Mouse (Mus musculus) olfactory bulb, adult 2 months (tissue): ENCODE data around the gene Ramp1. TPM values are rescaled to one million over a fixed set of nuclear protein-coding genes. Genes with fewer than 3 reads are reported as not detected.

ENCODE experiments used
- H3K27ac ChIP-seq: fragments of 200-500 bp; 2 replicates; pipeline ENCODE4 v1.5.1; 2012; ENCODE audit warnings: low read depth, low read length; ENCODE audit not compliant: insufficient read depth
- H3K4me1 ChIP-seq: fragments of 200-500 bp; 2 replicates; pipeline ENCODE4 v1.6.1; 2012; ENCODE audit warnings: low read length; ENCODE audit not compliant: control insufficient read depth, insufficient read depth
- H3K4me3 ChIP-seq: fragments of 200-500 bp; 2 replicates; pipeline ENCODE4 v1.5.1; 2012; ENCODE audit warnings: mild to moderate bottlenecking, low read depth, low read length, moderate library complexity; ENCODE audit not compliant: insufficient read depth
- CTCF ChIP-seq: fragments of 200-500 bp; IDR thresholded peaks from 2 replicates; pipeline ENCODE4 v1.5.1; 2012; ENCODE audit warnings: low read depth, mild to moderate bottlenecking, low read length, moderate library complexity; ENCODE audit not compliant: insufficient read depth
- POLR2A ChIP-seq: fragments of 200-500 bp; IDR thresholded peaks from 2 replicates; pipeline ENCODE4 v1.6.1; 2012; ENCODE audit warnings: mild to moderate bottlenecking, low read depth, low read length, moderate library complexity; ENCODE audit not compliant: insufficient read depth
- WGBS: fragments of 180-500 bp; shearing (Covaris S2); methylation state at CpG from one replicate; pipeline ENCODE4 v1.1.7; 2018; 5-methylcytosine and 5-hydroxymethylcytosine counted together
- polyA plus RNA-seq: library from polyadenylated mRNA; stranded (reverse); fragments of >200 nt; gene quantifications from 2 replicates; pipeline ENCODE4 v1.2.4, GENCODE M21; 2012; ENCODE audit warnings: low replicate concordance; ENCODE audit not compliant: missing spikeins, insufficient read depth, insufficient read length

The Ramp1 gene
- polyA plus RNA-seq, 1 experiment: not detected

DNA sequence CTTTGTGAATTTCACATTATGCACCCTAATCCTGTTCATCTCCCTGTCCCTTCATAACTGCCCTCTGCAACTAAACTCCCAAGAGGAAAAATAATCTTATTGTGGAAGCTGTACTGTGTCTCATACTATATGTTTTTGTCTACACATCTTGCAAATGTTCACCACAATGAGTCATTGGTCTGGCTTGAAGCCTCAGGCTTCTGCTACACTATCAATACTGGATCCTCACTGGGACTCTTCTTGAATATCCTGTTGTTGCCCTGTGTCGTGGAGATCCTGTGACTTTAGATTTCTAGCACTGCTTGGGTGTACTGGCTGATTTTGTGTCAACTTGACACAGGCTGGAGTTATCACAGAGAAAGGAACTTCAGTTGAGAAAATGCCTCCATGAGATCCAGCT lies 60.2 kb downstream of the Ramp1 start:
- Histone ChIP-seq H3K4me3 (no peak overlapping the region), H3K4me1 (no peaks in the 10 kb centered on the region), H3K27ac (no peak overlapping the region)
- no peak for TF ChIP-seq POLR2A
- no peak for TF ChIP-seq CTCF
- 66% methylated on average over 1 of the region's 1 CpGs for WGBS

DNA sequence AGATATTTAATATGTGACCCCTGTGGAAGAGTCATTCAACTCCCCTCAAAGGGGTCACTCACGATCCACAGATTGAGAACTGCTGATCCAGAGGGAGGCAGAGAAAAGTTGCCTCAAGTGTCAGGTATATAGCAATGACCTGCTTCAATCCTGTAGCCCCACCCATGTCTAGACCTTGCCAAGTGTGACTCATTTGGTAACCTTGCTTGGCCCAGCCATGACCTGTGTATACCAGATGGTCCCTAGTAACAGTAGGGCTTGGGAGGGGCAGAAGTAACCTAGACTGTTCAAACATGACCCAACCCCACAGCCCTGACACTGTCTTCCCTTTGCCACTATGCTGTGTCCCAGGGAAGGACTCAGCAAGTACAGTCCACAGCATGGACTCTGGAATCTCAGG lies 61.1 kb downstream of the Ramp1 start:
- TF ChIP-seq CTCF (no peak), POLR2A (no peak)
- Histone ChIP-seq H3K4me1 (no peaks in the 10 kb centered on the region), H3K27ac (no peak overlapping the region), H3K4me3 (no peak overlapping the region)
- WGBS: 93% methylated on average over 1 of the region's 1 CpGs

DNA sequence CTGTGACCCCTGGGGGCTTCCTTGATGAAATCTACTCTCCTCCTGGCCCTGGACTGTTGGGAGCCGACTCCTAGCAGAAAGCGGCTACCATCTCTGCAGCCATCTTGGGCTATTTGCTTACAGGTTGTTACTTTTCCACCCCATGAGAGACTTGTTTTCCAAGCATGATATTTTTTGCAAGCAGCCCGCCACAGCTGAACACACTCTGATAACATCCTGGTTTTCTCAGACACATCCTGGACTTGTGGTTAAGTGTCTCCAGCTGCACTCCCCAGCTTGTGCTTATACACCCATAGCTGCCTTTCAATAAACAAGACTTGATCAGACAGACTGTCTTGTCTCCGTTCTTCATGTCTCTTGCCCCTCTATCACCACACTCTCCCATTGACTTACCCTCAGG lies 61.6 kb downstream of the Ramp1 start:
- Histone ChIP-seq H3K4me1 (no peaks in the 10 kb centered on the region), H3K4me3 (no peak overlapping the region), H3K27ac (no peak overlapping the region)
- WGBS: 82% methylated on average over 4 of the region's 4 CpGs
- no peak for TF ChIP-seq POLR2A
- TF ChIP-seq CTCF: no peak

DNA sequence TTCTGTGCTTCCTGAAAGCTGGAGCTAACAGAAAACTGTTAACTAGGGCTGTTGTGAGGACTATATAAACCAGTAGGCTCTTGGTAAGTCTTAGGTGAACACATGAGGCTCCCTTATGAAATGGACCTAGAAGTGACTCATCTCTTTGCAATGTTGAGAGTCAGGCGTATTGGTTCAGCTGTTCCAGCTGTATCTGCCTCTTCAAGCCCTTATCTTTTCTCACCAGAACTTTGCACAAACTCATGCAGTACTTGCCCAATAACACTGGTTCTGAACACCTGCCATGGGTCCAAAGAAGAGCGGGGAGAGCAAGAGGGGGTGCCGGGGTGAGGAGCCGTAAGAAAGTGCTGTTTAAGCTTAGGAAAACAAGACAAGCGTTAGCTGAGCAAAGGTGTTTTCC lies 68.6 kb downstream of the Ramp1 start:
- H3K4me3 ChIP-seq: no peak overlapping the region
- peaks cover 6% of the 10 kb centered on the region for H3K4me1 ChIP-seq
- H3K27ac ChIP-seq: no peak overlapping the region
- 89% methylated on average over 5 of the region's 5 CpGs for WGBS
- TF ChIP-seq POLR2A: no peak
- no peak for TF ChIP-seq CTCF

DNA sequence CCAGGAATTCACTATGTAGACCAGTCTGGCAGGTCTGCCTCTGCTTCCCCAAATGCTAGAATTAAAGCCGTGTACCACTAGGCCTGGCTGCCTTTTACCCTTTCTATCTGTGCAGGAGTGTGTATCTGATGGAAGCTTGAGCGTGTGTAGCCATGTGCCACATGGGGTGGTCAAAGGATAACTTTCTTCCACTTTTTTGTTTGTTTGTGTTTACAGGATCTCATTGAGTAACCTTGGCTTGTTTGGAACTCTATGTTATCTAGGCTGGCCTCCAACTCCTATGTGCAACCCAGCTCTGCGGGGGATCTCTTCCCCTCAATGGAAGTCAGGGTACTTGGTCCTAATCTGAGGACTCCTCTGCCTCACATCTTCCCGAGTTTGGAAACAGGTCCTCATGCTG lies 69.3 kb downstream of the Ramp1 start:
- no peak overlapping the region for H3K4me3 ChIP-seq
- TF ChIP-seq CTCF: no peak
- TF ChIP-seq POLR2A: no peak
- WGBS: 43% methylated on average over 4 of the region's 4 CpGs
- H3K27ac ChIP-seq: no peak overlapping the region
- peaks cover 6% of the 10 kb centered on the region for H3K4me1 ChIP-seq

DNA sequence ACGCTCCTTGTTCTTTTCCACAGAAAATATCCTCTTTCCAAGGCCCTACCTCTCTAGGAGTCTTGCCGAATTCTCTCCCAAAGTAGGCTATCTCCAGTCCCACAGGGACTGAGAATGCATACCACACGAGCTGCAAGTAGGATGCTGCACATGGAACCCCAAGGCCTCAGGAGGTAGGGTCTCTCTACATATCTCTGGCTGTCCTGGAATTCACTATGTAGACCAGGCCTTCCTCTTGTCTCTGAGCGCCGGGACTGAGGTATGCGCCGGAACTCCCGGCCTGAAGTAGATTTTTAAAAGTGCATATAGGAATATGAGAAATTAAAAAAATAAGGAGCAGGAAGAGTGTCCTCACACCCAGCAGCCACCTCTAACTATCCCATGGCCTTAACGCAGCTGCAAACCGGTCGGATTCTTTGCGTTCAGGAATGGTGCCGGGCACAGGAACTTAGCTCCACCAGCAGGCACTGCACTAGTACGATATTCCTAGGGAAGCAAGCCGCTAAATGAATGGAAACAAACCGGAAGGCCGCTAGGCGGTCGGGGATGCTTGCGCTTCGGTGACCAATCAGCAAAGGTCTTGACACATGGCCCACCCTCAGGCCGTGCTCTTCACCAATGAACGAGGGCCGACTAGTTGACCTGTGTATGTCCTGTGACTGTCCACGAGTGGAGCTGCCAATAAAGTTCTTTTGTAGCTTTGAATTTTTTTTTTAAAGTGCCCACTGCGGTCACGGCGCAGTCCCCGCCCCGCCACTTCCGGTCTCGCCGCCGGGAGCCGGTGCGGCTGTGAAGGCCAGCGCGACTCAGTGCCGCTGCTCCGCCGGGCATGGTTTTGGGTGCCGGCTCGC lies 70.2 kb downstream of the Ramp1 start, which contains the start of gene Ube2f:
TSS of gene Ube2f (plus strand) at position 741 of the 851 bp plus-strand sequence.
- Histone ChIP-seq H3K4me3 (peak within 1 kb of the TSS; percentile 99), H3K27ac (peak within 1 kb of the TSS; percentile 64), H3K4me1 (peaks cover 6% of the 10 kb centered on the region)
- peak; percentile 74; the same call in 1 of the 2 replicates for TF ChIP-seq POLR2A
- TF ChIP-seq CTCF: no peak
- WGBS: under 1% methylated on average over 43 of the region's 43 CpGs

DNA sequence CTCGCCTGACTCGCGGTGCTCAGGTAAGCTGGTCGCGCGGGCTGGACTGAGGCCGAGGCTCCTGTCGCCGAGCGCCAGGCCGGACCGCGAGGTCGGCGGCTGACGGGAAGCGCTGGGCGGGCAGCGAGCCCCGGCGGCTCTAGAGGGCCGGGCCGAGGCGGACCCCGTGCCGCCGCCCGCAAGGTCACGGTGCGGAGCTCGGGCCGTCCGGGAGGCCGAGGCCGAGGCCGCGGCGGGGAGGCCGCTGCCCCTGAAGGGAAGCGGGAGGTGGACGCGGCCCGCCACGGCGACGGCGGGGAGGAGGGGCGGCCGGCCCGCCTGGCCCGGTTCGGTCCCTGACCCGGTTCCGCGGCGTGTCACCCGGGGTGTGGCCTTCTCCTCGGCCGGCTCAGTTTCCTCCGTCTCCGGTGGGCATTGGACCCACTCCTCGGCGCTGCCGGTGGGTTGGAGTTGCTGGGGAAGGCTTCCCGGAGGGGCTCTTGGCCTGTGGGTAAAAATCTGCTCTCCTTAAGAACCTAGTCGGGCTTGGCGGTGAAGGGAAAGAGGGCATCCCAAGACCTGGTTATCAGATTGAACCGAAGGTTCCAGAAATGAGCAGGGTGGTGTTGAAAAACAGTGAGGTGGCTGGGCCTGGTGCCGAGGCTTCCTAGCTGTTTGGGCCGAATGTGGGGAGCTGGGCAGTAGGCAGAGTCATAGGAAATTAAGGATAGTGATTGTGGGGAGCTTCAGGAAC lies 71.0 kb downstream of the Ramp1 start:
- Histone ChIP-seq H3K27ac (peak overlapping the region; percentile 52; the same call in 1 of the 2 replicates), H3K4me1 (peaks cover 6% of the 10 kb centered on the region), H3K4me3 (peak overlapping the region; percentile 99)
- no peak for TF ChIP-seq POLR2A
- no peak for TF ChIP-seq CTCF
- WGBS: under 1% methylated on average over 66 of the region's 70 CpGs

DNA sequence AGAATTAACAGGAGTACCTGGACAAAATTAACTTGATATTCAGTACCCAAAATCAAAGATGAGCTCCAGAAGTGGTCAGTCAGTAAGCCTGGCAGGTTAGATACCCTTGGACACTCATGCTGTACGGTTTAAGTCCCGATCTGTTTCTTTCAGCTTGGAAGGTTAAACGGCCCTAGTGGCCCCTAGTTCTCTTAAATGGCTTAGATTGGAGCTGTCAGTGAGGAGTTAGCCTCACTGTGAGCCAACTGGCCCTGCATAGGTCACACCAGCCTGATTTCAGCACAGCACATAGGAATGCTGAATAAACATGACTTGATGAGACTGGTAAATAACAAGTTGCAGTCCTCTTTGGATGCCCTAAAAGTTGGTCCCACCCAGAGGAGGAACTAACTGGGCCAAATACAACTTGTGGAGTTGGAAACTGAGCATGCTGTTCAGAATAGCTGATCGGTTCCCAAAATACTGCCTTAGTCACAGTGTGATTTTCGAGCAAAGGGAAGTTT lies 71.6 kb downstream of the Ramp1 start:
- 26% methylated on average over 5 of the region's 5 CpGs for WGBS
- H3K27ac ChIP-seq: no peak overlapping the region
- TF ChIP-seq POLR2A: no peak

DNA sequence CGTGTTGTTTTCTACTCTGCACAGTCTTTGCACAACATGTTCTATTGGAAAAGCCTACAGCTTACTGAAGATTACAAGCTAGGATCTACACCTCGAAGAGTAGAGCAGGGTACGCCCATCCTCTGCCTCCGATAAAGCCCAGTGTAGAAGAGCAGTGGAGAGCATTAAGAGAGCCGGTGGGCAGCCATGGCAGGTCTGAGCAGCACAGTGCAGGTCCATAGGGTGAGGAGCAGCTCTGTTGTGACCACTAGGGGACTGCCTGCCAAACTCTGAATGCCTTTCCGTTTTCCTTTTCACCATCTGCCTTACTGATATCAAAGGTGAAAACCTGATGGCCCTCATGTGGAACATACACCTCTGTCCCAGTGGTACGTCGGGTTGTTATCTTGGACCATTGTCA lies 72.3 kb downstream of the Ramp1 start:
- Histone ChIP-seq H3K4me3 (no peak overlapping the region), H3K27ac (no peak overlapping the region), H3K4me1 (peaks cover 6% of the 10 kb centered on the region)
- WGBS: 59% methylated on average over 8 of the region's 8 CpGs
- TF ChIP-seq CTCF: no peak
- TF ChIP-seq POLR2A: no peak

More for the DNA sequence above, 71.6 kb downstream of the Ramp1 start:
- peaks cover 6% of the 10 kb centered on the region for H3K4me1 ChIP-seq
- peak overlapping the region; percentile 99 for H3K4me3 ChIP-seq
